Mouse (Mus musculus): ENCODE data around the gene Pou2f1. TPM values are rescaled to one million over a fixed set of nuclear protein-coding genes. Genes with fewer than 3 reads are reported as not detected.

Pou2f1 gene
- total and polyA plus RNA-seq, 3 experiments, result 4.6 to 10.2 TPM; not detected in 1

DNA sequence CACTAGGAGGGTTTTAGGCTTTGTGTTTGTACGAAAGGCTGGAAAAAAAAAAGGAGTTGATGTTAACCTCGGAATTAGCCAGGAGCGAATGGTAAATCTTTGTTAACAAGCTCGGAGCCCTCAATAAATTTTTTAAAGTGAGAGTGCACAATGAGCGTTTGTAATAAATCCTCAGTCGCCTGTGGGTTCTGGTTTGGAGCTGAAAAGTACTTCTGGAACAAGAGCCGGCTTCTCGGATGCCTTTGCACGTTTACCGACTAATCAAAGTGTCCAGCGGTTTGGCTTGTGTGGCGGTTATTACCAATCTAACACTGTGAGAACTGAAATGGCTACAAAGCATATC is 167.9 kb downstream of the Pou2f1 start:
- no peak for DNase-seq (ENCODE audit: low read depth, low spot score)

DNA sequence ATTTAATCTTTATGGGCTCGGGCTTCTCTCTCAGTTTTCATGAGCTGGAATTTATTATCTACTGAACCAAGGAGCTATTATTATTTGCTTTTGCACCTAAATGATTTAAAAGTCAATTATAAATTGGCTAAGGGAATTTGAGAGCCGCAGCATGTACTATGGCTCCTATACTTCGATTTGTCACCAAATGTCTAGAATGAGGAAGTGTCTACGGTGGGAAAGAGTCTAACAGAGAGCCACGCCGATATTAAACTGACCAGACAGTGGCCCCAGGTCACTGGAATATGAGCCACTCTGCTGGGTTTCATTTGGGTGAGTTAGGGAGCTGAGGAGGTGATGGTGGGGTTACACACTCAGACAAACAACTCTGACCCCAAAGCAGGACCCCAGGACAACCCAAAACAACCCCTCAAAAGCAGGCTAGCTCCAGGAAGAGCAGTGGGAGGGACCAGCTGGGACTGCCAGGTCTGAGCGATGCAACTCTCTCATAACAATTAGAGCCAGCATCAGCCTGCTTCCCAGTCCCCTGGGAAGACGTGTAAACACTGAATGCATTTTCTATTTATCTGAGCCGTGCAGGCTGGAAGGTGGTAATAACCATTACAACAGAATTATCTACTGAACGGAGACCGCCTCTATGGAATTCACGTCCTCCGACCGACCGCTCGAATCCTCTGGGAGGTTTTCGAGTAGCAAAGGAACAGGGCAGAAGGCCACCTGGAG is 168.4 kb downstream of the Pou2f1 start:
- peak; percentile 51; the same call in 1 of the 2 replicates for TF ChIP-seq TBP (IDR thresholded peaks at IDR 0.05; ENCODE audit: low read depth, low read length)
- no peak for TF ChIP-seq MYC (IDR thresholded peaks at IDR 0.05; ENCODE audit: low read depth, low read length)
- no peak for TF ChIP-seq MAX (IDR thresholded peaks at IDR 0.05; ENCODE audit: low read length)
- TF ChIP-seq MYB (IDR thresholded peaks at IDR 0.05; ENCODE audit: low read depth, low read length), result no peak
- TF ChIP-seq MAZ (IDR thresholded peaks at IDR 0.05; ENCODE audit: low read depth, low read length), result no peak
- TF ChIP-seq ELF1 (IDR thresholded peaks at IDR 0.05; ENCODE audit: low read depth, low read length), result no peak
- no peak for TF ChIP-seq SIN3A (IDR thresholded peaks at IDR 0.05; ENCODE audit: low read length)
- TF ChIP-seq BHLHE40 (IDR thresholded peaks at IDR 0.05; ENCODE audit: borderline replicate concordance, low read depth, low read length), result no peak
- TF ChIP-seq POLR2A (IDR thresholded peaks at IDR 0.05; ENCODE audit: control insufficient read depth in 1 of 2, insufficient read depth in 1 of 2, low read depth in 1 of 2, low read length in 2 of 2, poor library complexity in 1 of 2), result no peak
- H3K9ac ChIP-seq (ENCODE audit: control insufficient read depth, low read depth, low read length, poor library complexity, severe bottlenecking), result no peak overlapping the region
- H3K36me3 ChIP-seq (ENCODE audit: control insufficient read depth in 1 of 2, insufficient read depth in 2 of 2, low read length in 2 of 2), result no peaks in the 10 kb centered on the region
- no peak overlapping the region for H3K27ac ChIP-seq (ENCODE audit: control insufficient read depth, low read depth, low read length)
- H3K9me3 ChIP-seq (replicated peaks; ENCODE audit: insufficient read depth, low read length), result no peaks in the 10 kb centered on the region
- H3K27me3 ChIP-seq (ENCODE audit: control insufficient read depth in 1 of 2, insufficient read depth in 2 of 2, low read length in 2 of 2), result peaks cover 0 to 2% of the 10 kb centered on the region in 2 experiments; a peak in 1 of 4 replicates
- no peak overlapping the region for H3K4me3 ChIP-seq (ENCODE audit: control insufficient read depth in 1 of 2, insufficient read depth in 1 of 2, low read depth in 2 of 2, low read length in 2 of 2)
- no peaks in the 10 kb centered on the region for H3K4me1 ChIP-seq (ENCODE audit: control insufficient read depth in 1 of 2, insufficient read depth in 2 of 2, low read length in 2 of 2)
- DNase-seq (ENCODE audit: low read depth, low spot score), result no peak
- H3K79me2 ChIP-seq (ENCODE audit: control insufficient read depth, insufficient read depth, low read length, poor library complexity), result no peaks in the 10 kb centered on the region

More for the DNA sequence above, 167.9 kb downstream of the Pou2f1 start:
- Histone ChIP-seq H3K9ac (ENCODE audit: control insufficient read depth, low read depth, low read length, poor library complexity, severe bottlenecking) (no peak overlapping the region), H3K36me3 (ENCODE audit: control insufficient read depth in 1 of 2, insufficient read depth in 2 of 2, low read length in 2 of 2) (no peaks in the 10 kb centered on the region), H3K9me3 (replicated peaks; ENCODE audit: insufficient read depth, low read length) (no peaks in the 10 kb centered on the region), H3K4me3 (ENCODE audit: control insufficient read depth in 1 of 2, insufficient read depth in 1 of 2, low read depth in 2 of 2, low read length in 2 of 2) (no peak overlapping the region), H3K4me1 (ENCODE audit: control insufficient read depth in 1 of 2, insufficient read depth in 2 of 2, low read length in 2 of 2) (no peaks in the 10 kb centered on the region), H3K79me2 (ENCODE audit: control insufficient read depth, insufficient read depth, low read length, poor library complexity) (no peaks in the 10 kb centered on the region), H3K27me3 (ENCODE audit: control insufficient read depth in 1 of 2, insufficient read depth in 2 of 2, low read length in 2 of 2) (peaks cover under 1 to 3% of the 10 kb centered on the region in 2 experiments; a peak in 2 of 4 replicates), H3K27ac (ENCODE audit: control insufficient read depth, low read depth, low read length) (no peak overlapping the region)
- no peak for TF ChIP-seq NELFE (IDR thresholded peaks at IDR 0.05; ENCODE audit: low read depth, low read length)
- no peak for TF ChIP-seq MYC (IDR thresholded peaks at IDR 0.05; ENCODE audit: low read depth, low read length)
- TF ChIP-seq POLR2AphosphoS2 (IDR thresholded peaks at IDR 0.05; ENCODE audit: low read length), result no peak

DNA sequence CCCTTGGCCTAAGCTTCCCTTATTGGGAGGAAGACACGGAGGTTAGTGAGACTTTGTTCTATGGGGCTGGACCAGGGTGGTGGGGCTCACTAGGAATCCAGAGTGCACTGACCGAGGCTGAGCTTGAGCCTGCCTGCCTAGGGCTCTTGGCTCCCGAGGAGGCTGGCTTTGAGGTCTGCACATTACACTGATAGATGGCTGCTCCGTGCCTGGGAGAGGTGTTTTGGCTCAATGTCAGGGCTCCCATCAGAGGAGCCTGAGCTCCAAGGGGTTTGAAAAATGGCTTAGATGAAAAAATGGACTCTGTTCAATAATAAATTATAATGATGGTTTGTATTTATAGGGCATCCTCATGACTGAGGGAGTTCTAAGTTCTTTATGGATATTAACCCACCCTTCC is 169.2 kb downstream of the Pou2f1 start:
- Histone ChIP-seq H3K9me3 (replicated peaks; ENCODE audit: insufficient read depth, low read length) (no peaks in the 10 kb centered on the region), H3K4me3 (ENCODE audit: control insufficient read depth in 1 of 2, insufficient read depth in 1 of 2, low read depth in 2 of 2, low read length in 2 of 2) (no peak overlapping the region), H3K4me1 (ENCODE audit: control insufficient read depth in 1 of 2, insufficient read depth in 2 of 2, low read length in 2 of 2) (no peaks in the 10 kb centered on the region), H3K36me3 (ENCODE audit: control insufficient read depth in 1 of 2, insufficient read depth in 2 of 2, low read length in 2 of 2) (no peaks in the 10 kb centered on the region), H3K9ac (ENCODE audit: control insufficient read depth, low read depth, low read length, poor library complexity, severe bottlenecking) (no peak overlapping the region), H3K27ac (ENCODE audit: control insufficient read depth, low read depth, low read length) (no peak overlapping the region), H3K27me3 (ENCODE audit: control insufficient read depth in 1 of 2, insufficient read depth in 2 of 2, low read length in 2 of 2) (peaks cover 0 to 2% of the 10 kb centered on the region in 2 experiments; a peak in 1 of 4 replicates), H3K79me2 (ENCODE audit: control insufficient read depth, insufficient read depth, low read length, poor library complexity) (no peaks in the 10 kb centered on the region)
- no peak for TF ChIP-seq BHLHE40 (IDR thresholded peaks at IDR 0.05; ENCODE audit: borderline replicate concordance, low read depth, low read length)
- TF ChIP-seq ETS1 (IDR thresholded peaks at IDR 0.05; ENCODE audit: low read depth, low read length), result no peak
- TF ChIP-seq POLR2A (IDR thresholded peaks at IDR 0.05; ENCODE audit: control insufficient read depth in 1 of 2, insufficient read depth in 1 of 2, low read depth in 1 of 2, low read length in 2 of 2, poor library complexity in 1 of 2), result no peak
- no peak for TF ChIP-seq CHD1 (IDR thresholded peaks at IDR 0.05; ENCODE audit: low read depth, low read length)
- TF ChIP-seq SMC3 (IDR thresholded peaks at IDR 0.05; ENCODE audit: low read depth, low read length), result no peak
- TF ChIP-seq MYC (IDR thresholded peaks at IDR 0.05; ENCODE audit: low read depth, low read length), result no peak
- no peak for TF ChIP-seq MXI1 (IDR thresholded peaks at IDR 0.05; ENCODE audit: low read depth, low read length)
- TF ChIP-seq ELF1 (IDR thresholded peaks at IDR 0.05; ENCODE audit: low read depth, low read length), result no peak
- TF ChIP-seq POLR2AphosphoS5 (IDR thresholded peaks at IDR 0.05; ENCODE audit: borderline replicate concordance, low read depth, low read length), result no peak
- TF ChIP-seq ZC3H11A (IDR thresholded peaks at IDR 0.05; ENCODE audit: low read depth, low read length), result no peak
- DNase-seq (ENCODE audit: low read depth, low spot score), result no peak

Measured in MEL (cell line).